Mouse (Mus musculus) embryonic facial prominence, embryonic 10.5 days (tissue): ENCODE measurements at regions not wholly inside any gene's neighbourhood (a gene's known extent, or its start where the extent isn't known, plus 50 kb on each side); places are given as distances from the start of the nearest gene placed in this dataset.

Experiments
- DNase-seq: peaks from one replicate; pipeline ENCODE4 v3.0.0-alpha.2; 2017; ENCODE audit warnings: low spot score
- H3K27ac ChIP-seq: fragments of 300-500 bp; sonication (generic); replicated peaks from 2 replicates; pipeline ENCODE4 v1.5.1; 2016; ENCODE audit warnings: mild to moderate bottlenecking
- H3K27me3 ChIP-seq: fragments of 300-500 bp; sonication (generic); replicated peaks from 2 replicates; pipeline ENCODE4 v1.6.1; 2016; ENCODE audit warnings: low read depth, mild to moderate bottlenecking; ENCODE audit not compliant: poor library complexity, severe bottlenecking
- H3K36me3 ChIP-seq: fragments of 300-500 bp; sonication (generic); replicated peaks from 2 replicates; pipeline ENCODE4 v1.6.1; 2016; ENCODE audit warnings: mild to moderate bottlenecking, moderate library complexity
- H3K4me1 ChIP-seq: fragments of 300-500 bp; sonication (generic); 2 replicates; pipeline ENCODE4 v1.6.1; 2016
- H3K4me3 ChIP-seq: fragments of 300-500 bp; sonication (generic); 2 replicates; pipeline ENCODE4 v1.5.1; 2016; ENCODE audit warnings: mild to moderate bottlenecking, moderate library complexity
- H3K9me3 ChIP-seq: fragments of 300-500 bp; sonication (generic); 2 replicates; pipeline ENCODE4 v1.6.1; 2016; ENCODE audit warnings: mild to moderate bottlenecking
- WGBS: fragments of 180-500 bp; shearing (Covaris S2); methylation state at CpG from one replicate; pipeline ENCODE4 v1.1.7; 2016; 5-methylcytosine and 5-hydroxymethylcytosine counted together

- Histone ChIP-seq H3K9me3 (no peaks in the 10 kb centered on the region), H3K27me3 (no peaks in the 10 kb centered on the region), H3K27ac (no peak overlapping the region), H3K36me3 (no peaks in the 10 kb centered on the region), H3K4me1 (peaks cover 10% of the 10 kb centered on the region), H3K4me3 (no peak overlapping the region)
- WGBS, result 47% methylated on average over 5 of the region's 5 CpGs
- DNase-seq, result no peak
These were observed 71.4 kb downstream of the Fam173b start for GRCm38 (mm10) chr15:31673038-31673437.

GRCm38 (mm10) chr15:31676771-31677191, 75.1 kb downstream of the Fam173b start:
- peak overlapping the region; percentile 19; the same call in 1 of the 2 replicates for H3K27ac ChIP-seq
- H3K9me3 ChIP-seq, result no peaks in the 10 kb centered on the region
- H3K27me3 ChIP-seq, result no peaks in the 10 kb centered on the region
- DNase-seq, result peak; percentile 31
- 60% methylated on average over 7 of the region's 7 CpGs for WGBS
- H3K4me1 ChIP-seq, result peaks cover 10% of the 10 kb centered on the region
- no peak overlapping the region for H3K4me3 ChIP-seq
- H3K36me3 ChIP-seq, result no peaks in the 10 kb centered on the region

- Histone ChIP-seq H3K27me3 (no peaks in the 10 kb centered on the region), H3K9me3 (no peaks in the 10 kb centered on the region), H3K36me3 (no peaks in the 10 kb centered on the region), H3K4me3 (no peak overlapping the region), H3K4me1 (no peaks in the 10 kb centered on the region), H3K27ac (no peak overlapping the region)
- no peak for DNase-seq
- WGBS, result 79% methylated on average over 3 of the region's 3 CpGs
These were observed 91.5 kb downstream of the Fam173b start for GRCm38 (mm10) chr15:31693109-31693508.

- no peaks in the 10 kb centered on the region for H3K36me3 ChIP-seq
- no peaks in the 10 kb centered on the region for H3K27me3 ChIP-seq
- H3K27ac ChIP-seq, result no peak overlapping the region
- H3K4me3 ChIP-seq, result no peak overlapping the region
- no peak for DNase-seq
- H3K4me1 ChIP-seq, result no peaks in the 10 kb centered on the region
- H3K9me3 ChIP-seq, result no peaks in the 10 kb centered on the region
- 84% methylated on average over 8 of the region's 8 CpGs for WGBS
These were observed 93.4 kb downstream of the Fam173b start for GRCm38 (mm10) chr15:31694877-31695671.

GRCm38 (mm10) chr15:31703400-31703799, 101.7 kb downstream of the Fam173b start:
- WGBS, result 85% methylated on average over 2 of the region's 2 CpGs
- no peaks in the 10 kb centered on the region for H3K4me1 ChIP-seq
- no peaks in the 10 kb centered on the region for H3K36me3 ChIP-seq
- H3K27ac ChIP-seq, result no peak overlapping the region
- H3K4me3 ChIP-seq, result no peak overlapping the region
- no peaks in the 10 kb centered on the region for H3K27me3 ChIP-seq
- no peaks in the 10 kb centered on the region for H3K9me3 ChIP-seq
- no peak for DNase-seq

GRCm38 (mm10) chr15:31707416-31707815, 105.8 kb downstream of the Fam173b start:
- no peak for DNase-seq
- WGBS, result 91% methylated on average over 1 of the region's 1 CpGs
- H3K4me1 ChIP-seq, result no peaks in the 10 kb centered on the region
- H3K9me3 ChIP-seq, result no peaks in the 10 kb centered on the region
- no peaks in the 10 kb centered on the region for H3K36me3 ChIP-seq
- no peaks in the 10 kb centered on the region for H3K27me3 ChIP-seq
- no peak overlapping the region for H3K27ac ChIP-seq
- no peak overlapping the region for H3K4me3 ChIP-seq

- 78% methylated on average over 1 of the region's 1 CpGs for WGBS
- no peak overlapping the region for H3K27ac ChIP-seq
- no peak overlapping the region for H3K4me3 ChIP-seq
- H3K27me3 ChIP-seq, result no peaks in the 10 kb centered on the region
- DNase-seq, result no peak
- no peaks in the 10 kb centered on the region for H3K9me3 ChIP-seq
- peaks cover 10% of the 10 kb centered on the region for H3K4me1 ChIP-seq
- H3K36me3 ChIP-seq, result no peaks in the 10 kb centered on the region
These were observed 119.4 kb downstream of the Fam173b start for GRCm38 (mm10) chr15:31721019-31721418.

GRCm38 (mm10) chr15:31722429-31722828, 120.8 kb downstream of the Fam173b start:
- WGBS, result 87% methylated on average over 5 of the region's 5 CpGs
- H3K9me3 ChIP-seq, result no peaks in the 10 kb centered on the region
- H3K4me3 ChIP-seq, result no peak overlapping the region
- H3K27me3 ChIP-seq, result no peaks in the 10 kb centered on the region
- H3K27ac ChIP-seq, result no peak overlapping the region
- peaks cover 10% of the 10 kb centered on the region for H3K4me1 ChIP-seq
- no peaks in the 10 kb centered on the region for H3K36me3 ChIP-seq
- DNase-seq, result no peak

- 74% methylated on average over 11 of the region's 11 CpGs for WGBS
- H3K27ac ChIP-seq, result no peak overlapping the region
- H3K4me3 ChIP-seq, result no peak overlapping the region
- H3K9me3 ChIP-seq, result no peaks in the 10 kb centered on the region
- H3K4me1 ChIP-seq, result peaks cover 10% of the 10 kb centered on the region
- no peaks in the 10 kb centered on the region for H3K36me3 ChIP-seq
- no peak for DNase-seq
- H3K27me3 ChIP-seq, result no peaks in the 10 kb centered on the region
These were observed 122.6 kb downstream of the Fam173b start for GRCm38 (mm10) chr15:31724252-31724651.

- DNase-seq, result no peak
These were observed 127.5 kb downstream of the Fam173b start for GRCm38 (mm10) chr15:31729133-31729532.

GRCm38 (mm10) chr15:31741686-31742085, 140.0 kb downstream of the Fam173b start:
- Histone ChIP-seq H3K9me3 (no peaks in the 10 kb centered on the region), H3K36me3 (no peaks in the 10 kb centered on the region), H3K27ac (no peak overlapping the region), H3K4me3 (no peak overlapping the region), H3K4me1 (0 out of 2 replicates have a peak, but pooled peaks cover 4% of the 10 kb centered on the region), H3K27me3 (no peaks in the 10 kb centered on the region)
- WGBS, result 42% methylated on average over 4 of the region's 4 CpGs
- DNase-seq, result peak; percentile 47

More at GRCm38 (mm10) chr15:31729133-31729532, 127.5 kb downstream of the Fam173b start:
- Histone ChIP-seq H3K27ac (no peak overlapping the region), H3K4me3 (no peak overlapping the region), H3K9me3 (no peaks in the 10 kb centered on the region), H3K27me3 (no peaks in the 10 kb centered on the region), H3K36me3 (no peaks in the 10 kb centered on the region), H3K4me1 (peaks cover 21% of the 10 kb centered on the region)
- WGBS, result 86% methylated on average over 9 of the region's 9 CpGs

- Histone ChIP-seq H3K9me3 (no peaks in the 10 kb centered on the region), H3K4me3 (no peak overlapping the region), H3K4me1 (0 out of 2 replicates have a peak, but pooled peaks cover 4% of the 10 kb centered on the region), H3K27me3 (no peaks in the 10 kb centered on the region), H3K36me3 (no peaks in the 10 kb centered on the region), H3K27ac (no peak overlapping the region)
- DNase-seq, result no peak
- WGBS, result 81% methylated on average over 2 of the region's 2 CpGs
These were observed 142.9 kb downstream of the Fam173b start for GRCm38 (mm10) chr15:31744570-31744969.

- DNase-seq, result no peak
- 62% methylated on average over 2 of the region's 2 CpGs for WGBS
- Histone ChIP-seq H3K4me1 (peaks cover 12% of the 10 kb centered on the region), H3K27ac (no peak overlapping the region), H3K36me3 (no peaks in the 10 kb centered on the region), H3K4me3 (no peak overlapping the region), H3K9me3 (no peaks in the 10 kb centered on the region), H3K27me3 (no peaks in the 10 kb centered on the region)
These were observed 151.0 kb downstream of the Fam173b start for GRCm38 (mm10) chr15:31752632-31753031.
